Mouse (Mus musculus) small intestine, adult 2 months (tissue): ENCODE results near the gene Hspa4.

Source experiments
- CTCF ChIP-seq: fragments of 200-500 bp; IDR thresholded peaks from 2 replicates; pipeline ENCODE4 v1.5.1; 2012; ENCODE audit warnings: low read depth, mild to moderate bottlenecking, control low read depth, inconsistent platforms, low read length, moderate library complexity, mixed read lengths; ENCODE audit not compliant: insufficient replicate concordance, insufficient read length; ENCODE audit errors: extremely low read depth
- POLR2A ChIP-seq: fragments of 200-500 bp; IDR thresholded peaks from 2 replicates; pipeline ENCODE4 v1.6.1; 2012; ENCODE audit warnings: low read depth, mild to moderate bottlenecking, control low read depth, inconsistent platforms, low read length, moderate library complexity

GRCm38 (mm10) chr11:53231836-53232235 is 68.4 kb downstream of the Hspa4 start:
- TF ChIP-seq CTCF (no peak), POLR2A (no peak)
